Mouse (Mus musculus): Measurements from ENCODE around the gene Atg9a.
"Not testable (repeated sequence)": the region's sequence is repeated elsewhere in the genome, so short reads cannot be mapped to it uniquely, and the experiment has no call there.

The Atg9a gene

GRCm38 (mm10) chr1:75191622-75192402, at the start of gene Atg9a, which contains the start of gene Ankzf1:
Gene Atg9a, minus strand, starts transcription at chr1:75192196.
Gene Ankzf1, plus strand, starts transcription at chr1:75192151.
- DNase-seq: peak; percentile 94

- DNase-seq: no peak
These were observed 47.6 kb upstream of the Atg9a start for GRCm38 (mm10) chr1:75239591-75239990.

DNA sequence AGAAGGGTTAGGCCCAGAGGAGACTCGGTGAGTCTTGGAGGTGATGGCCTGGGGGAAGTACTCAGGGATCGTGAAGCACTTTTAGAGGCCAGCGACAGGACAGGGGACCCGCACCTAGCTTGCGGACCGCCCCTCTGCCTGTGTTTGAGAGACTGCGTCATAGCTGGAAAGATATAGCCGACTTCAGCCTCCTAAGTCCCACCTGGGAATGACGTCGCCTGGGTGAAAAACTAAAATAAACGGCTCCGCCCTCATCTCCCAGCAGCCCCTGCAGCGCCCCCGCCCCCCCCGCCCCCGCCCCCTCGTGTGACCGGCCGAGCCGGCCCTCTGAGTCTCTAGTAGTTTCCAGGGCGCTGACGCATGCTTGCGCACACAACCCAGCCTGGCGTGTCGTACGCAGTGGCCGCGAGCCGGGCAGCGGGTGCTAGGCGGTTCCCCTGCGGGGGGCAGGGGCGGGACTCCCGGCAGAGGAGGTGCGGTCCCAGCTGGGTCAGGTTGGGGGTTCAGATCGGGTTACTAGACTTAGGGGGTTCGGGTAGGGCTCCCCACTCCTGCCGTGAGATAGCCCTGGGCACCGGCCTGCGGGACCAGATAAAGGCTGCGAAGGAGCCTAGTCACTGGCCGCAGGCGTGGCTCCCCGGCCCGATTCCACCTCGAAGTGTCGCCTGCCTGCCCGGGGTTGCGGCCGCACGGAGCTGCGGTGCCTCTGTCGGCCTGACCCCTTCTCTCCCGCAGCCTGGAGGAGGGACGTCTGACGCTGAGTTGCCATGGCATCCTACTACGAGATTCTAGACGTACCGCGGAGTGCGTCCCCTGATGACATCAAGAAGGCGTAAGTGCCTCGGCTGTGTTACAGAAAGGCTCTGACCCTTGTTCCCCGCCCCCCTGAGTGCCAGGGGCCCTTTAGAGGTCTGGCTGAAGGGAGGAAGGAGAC, 44.4 kb upstream of the Atg9a start, which contains the start of gene Dnajb2:
Gene Dnajb2 (plus strand): TSS at position 290 of the 934 bp plus-strand sequence.
- DNase-seq: peak; percentile 87

DNA sequence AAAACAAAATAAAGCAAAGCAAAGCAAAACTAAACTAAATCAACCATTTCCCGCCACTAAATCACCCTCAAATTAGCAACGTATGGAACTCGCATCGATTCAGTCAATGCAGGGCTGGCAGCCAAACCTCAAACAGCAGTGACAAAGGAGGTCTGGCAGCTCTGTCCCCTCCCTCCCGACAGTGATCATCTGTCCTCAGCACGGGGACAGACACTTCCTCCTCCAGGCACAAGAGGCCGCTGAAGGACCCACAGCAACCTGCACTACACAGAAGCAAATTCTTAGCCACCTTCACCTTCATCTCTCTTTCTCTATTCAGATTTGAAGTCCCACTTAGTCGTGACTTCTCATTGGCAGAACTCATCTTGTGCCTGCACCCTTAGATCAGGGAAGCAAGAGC, 42.6 kb upstream of the Atg9a start:
- peak; percentile 77 for DNase-seq

DNA sequence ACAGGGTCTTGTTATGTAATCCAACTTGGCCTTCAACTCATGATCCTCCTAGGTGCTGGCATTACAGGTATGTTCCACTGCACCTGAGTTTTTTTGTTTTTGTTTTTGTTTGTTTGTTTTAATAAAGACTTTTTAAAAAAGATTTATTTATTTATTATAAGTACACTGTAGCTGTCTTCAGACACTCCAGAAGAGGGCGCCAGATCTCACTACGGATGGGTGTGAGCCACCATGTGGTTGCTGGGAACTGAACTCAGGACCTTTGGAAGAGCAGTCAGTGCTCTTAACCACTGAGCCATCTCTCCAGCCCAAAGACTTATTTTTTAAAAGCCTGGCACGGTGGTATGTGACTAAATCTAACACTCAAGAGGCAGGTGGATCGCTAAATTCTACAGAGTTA, 40.5 kb upstream of the Atg9a start:
- not testable (repeated sequence) for DNase-seq

GRCm38 (mm10) chr1:75231664-75232152, 39.7 kb upstream of the Atg9a start, which contains the start of gene A630095N17Rik:
Gene A630095N17Rik, minus strand, starts transcription at chr1:75232102.
- DNase-seq: no peak

GRCm38 (mm10) chr1:75231224-75231623, 39.2 kb upstream of the Atg9a start:
- DNase-seq: no peak

DNA sequence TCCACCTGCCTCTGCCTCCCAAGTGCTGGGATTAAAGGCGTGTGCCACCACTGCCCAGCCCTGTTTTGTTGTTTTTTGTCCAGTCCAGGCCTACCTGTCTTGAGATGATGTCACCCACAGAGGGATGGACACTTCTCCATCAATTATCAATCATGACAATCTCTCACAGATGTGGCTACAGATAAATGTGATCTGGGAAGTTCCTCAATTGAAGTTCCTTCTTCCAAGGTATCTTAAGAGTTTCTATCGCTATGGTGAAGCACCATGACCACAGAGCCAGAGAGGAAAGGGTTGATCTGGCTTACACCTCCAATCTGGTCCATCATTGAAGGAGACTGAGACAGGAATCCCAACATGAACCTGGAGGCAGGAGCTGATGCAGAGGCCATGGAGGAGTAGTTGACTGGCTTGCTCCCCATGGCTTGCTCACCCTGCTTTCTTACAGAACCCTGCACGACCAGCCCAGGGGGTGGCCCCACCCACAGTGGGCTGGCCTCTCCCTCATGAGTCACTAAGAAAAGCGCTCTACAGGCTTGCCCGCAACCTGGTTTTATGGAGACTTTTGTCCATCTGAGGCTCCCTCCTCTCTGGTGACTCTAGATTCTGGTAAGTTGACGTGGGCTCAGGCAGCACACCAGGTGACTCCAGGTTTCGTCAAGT, 38.5 kb upstream of the Atg9a start:
- no peak for DNase-seq

DNA sequence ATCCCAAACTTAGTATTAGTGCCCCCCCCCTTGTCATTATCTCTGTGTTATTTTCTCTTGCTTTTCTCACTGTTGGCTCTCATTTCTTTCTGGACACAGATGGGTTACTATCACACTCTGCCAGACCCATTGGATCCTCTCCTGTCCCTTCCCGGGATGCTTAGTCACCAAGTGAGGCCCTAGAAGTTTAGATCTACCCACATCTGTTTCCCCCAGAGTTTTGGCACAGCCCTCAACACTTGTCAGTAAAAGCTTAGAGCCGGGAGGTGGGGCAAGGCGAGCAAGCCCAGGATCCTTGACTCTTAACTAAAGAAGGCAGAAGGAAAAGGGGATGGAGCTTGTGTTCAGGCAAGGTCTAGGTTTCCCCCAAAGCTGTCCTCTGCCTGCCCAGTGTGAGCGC, 37.2 kb upstream of the Atg9a start:
- DNase-seq: no peak

GRCm38 (mm10) chr1:75227653-75228052, 35.7 kb upstream of the Atg9a start:
- no peak for DNase-seq

DNA sequence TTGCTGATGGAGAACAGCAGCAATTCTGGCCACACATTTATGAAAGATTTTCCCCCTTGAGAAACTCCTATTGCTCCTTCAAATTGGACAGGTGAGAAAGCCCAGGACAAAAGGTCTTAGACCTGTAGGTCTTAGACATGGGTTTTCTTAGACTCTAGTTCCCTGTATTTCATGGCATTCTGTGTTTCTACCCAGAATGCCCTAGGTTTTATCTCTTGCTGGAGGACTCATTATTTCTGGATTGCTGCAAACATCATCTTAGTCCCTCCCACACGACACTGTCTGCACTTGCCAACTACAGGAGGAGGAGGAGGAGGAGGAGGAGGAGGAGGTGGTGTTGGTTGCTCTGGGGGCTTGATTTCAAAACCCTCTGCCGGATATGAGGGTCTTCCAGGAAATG, 34.1 kb upstream of the Atg9a start:
- DNase-seq: no peak

DNA sequence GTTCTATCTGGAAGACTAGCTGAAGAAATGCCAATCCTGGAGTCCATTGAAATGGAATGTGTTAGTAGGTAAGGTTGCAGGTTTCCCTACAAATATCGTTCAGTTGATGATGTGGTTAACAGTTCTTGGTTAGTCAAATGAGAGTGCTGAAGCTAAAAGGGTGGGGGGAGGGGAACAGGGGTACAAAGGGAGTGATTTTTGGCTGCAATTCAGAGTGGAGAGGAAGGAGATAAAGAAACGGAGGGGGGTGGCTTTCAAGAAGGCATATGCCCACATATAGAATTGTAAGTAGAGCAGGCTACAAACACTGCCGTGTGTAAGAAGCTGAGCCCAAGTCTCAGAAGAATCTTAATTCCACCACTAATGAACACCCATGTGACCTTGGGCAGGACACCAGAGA, 33.5 kb upstream of the Atg9a start:
- no peak for DNase-seq

- DNase-seq: no peak
These were observed 31.5 kb upstream of the Atg9a start for GRCm38 (mm10) chr1:75223532-75223931.

GRCm38 (mm10) chr1:75222926-75223325, 30.9 kb upstream of the Atg9a start:
- DNase-seq: no peak

GRCm38 (mm10) chr1:75221538-75221937, 29.5 kb upstream of the Atg9a start:
- no peak for DNase-seq

- no peak for DNase-seq
These were observed 27.5 kb upstream of the Atg9a start, which contains the start of gene Tuba4a for GRCm38 (mm10) chr1:75219531-75219930. Gene Tuba4a, minus strand, starts transcription at chr1:75219865.

DNA sequence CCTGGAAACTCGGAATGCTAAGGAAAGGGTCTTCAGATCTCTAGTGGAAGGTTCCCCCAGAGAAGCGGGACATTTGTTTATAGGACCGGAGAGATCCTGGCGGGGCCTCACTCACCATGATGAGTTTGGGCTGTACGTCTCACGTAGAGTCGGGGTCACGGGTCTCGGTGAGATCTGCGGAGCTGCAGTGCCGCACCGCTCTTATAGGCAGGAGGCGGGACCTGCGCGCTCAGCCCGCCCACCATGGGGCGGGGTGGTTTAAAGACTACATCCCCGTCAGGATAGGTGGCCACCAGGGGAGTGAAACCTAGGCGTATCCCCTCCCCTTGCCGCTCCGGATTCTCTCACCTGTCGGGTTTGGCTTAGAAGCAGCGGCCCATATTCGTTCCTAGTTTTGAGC, 27.1 kb upstream of the Atg9a start:
- peak; percentile 97 for DNase-seq

GRCm38 (mm10) chr1:75218227-75219001, 26.4 kb upstream of the Atg9a start:
- DNase-seq: peak; percentile 90

DNA sequence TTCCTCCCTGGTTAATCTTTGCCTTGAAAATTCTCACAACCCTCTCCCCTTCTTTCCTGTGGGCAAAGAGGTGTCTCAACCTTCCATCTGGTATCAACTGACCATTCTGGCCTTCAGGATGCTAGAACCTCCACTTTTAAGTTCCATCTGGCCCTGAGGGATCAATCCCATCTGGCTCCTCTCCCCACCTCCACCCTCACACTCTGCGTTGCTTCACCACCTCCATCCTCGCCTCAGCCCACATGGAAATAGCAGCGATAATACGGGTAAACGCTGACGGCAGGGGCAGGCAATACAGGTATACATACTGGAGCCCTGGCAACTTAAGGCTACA, 25.9 kb upstream of the Atg9a start:
- peak; percentile 57 for DNase-seq

GRCm38 (mm10) chr1:75216797-75217585, 25.0 kb upstream of the Atg9a start:
- DNase-seq: no peak

GRCm38 (mm10) chr1:75215785-75216184, 23.8 kb upstream of the Atg9a start:
- DNase-seq: no peak
